Mouse (Mus musculus): ENCODE results near the gene Lrrn2.

The Lrrn2 gene

DNA sequence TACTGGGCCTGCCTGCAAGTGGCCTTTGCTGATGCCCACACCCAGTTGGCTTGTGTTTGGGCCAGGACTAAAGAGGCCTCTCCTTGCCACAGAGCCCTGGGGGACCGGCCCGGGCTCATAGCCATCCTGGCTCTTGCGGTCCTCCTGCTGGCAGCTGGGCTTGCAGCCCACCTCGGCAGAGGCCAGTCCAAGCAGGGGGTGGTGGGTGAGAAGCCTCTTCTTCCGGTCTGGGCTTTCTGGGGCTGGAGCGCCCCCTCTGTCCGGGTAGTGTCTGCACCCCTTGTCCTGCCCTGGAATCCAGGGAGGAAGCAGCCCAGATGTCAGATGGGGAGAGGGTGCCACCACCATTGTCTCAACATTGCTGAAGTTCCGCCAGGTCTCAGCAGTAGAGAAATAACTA is 58.9 kb downstream of the Lrrn2 start:
- no peak for TF ChIP-seq GATA4 (IDR thresholded peaks at IDR 0.05; ENCODE audit: insufficient replicate concordance, low read length)

DNA sequence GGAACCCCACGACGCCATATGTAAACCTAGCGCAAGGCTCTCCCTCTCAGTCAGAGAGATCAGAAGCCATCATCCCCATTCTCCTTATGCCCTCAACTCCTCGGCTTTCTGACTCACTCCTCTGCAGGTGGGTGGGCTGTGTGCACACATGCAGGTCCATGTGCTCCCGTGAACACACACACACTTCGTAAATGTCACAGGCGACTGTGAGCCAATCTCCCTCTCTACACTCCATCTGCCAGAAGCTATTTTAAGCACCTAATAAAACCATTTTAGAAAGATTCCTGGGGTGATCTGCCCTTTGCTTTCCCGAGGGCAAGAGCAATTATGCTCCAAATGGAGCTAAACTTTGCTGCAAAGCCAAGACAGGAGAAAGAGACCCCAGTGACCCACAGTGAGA is 65.8 kb downstream of the Lrrn2 start:
- no peak for TF ChIP-seq GATA4 (IDR thresholded peaks at IDR 0.05; ENCODE audit: insufficient replicate concordance, low read length)

DNA sequence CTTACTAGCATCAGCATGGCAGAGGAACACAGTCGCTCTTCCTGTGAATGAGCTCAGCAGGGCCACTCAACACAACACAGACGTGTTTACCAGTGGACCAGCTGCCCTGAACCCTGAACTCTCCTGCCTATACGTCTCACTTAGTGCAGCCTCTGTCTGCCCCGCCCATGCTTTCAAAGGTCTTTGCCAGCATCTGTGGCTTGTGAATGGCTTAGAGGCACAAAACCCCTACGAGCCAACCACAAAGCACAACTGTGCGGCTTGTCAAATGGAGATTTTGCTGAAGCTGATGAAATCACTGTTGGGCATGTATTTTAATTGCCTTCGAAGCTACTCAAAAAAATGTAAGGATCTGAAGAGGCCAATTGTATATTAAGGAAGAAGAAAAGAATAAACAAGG is 67.7 kb downstream of the Lrrn2 start:
- no peak for TF ChIP-seq GATA4 (IDR thresholded peaks at IDR 0.05; ENCODE audit: insufficient replicate concordance, low read length)

DNA sequence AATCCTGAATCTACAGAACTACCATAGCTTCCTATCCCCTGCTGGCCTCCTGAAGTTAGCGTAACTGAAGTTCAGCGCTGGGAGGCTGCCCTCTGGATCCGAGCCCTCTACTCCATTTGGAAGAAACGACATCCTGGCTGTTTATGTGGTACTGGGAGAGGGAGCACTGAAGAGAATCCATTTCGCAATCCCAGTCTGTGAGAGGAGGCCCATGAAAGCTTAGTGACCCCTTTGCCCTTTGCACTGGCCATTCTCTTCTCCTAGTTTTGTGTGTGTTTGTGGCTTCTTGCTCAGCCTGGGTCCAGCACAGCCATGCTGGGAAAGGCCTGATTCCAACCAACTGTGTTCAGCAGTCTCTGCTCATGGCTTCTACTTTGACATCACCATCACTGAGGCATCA is 76.7 kb downstream of the Lrrn2 start:
- TF ChIP-seq GATA4 (IDR thresholded peaks at IDR 0.05; ENCODE audit: insufficient replicate concordance, low read length) = no peak

DNA sequence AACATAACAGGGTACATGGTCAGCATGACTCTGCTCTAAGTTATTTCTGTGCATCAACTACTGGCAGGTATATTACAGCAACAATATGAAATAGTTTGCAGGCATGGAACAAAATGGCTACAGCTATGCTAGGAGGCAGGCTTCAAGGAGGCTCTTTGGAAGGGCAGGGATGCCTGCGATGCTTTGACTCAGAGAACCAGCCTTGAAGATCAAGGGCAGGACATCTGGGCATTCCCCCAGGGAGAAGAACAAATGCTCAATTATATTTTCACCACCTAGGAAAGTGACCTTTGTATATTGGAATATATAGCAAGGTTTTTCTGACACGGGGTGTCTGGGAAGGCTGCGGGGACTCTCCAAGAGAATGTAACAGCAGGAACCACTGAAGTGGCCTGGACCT is 81.7 kb downstream of the Lrrn2 start:
- no peak for TF ChIP-seq GATA4 (IDR thresholded peaks at IDR 0.05; ENCODE audit: insufficient replicate concordance, low read length)

DNA sequence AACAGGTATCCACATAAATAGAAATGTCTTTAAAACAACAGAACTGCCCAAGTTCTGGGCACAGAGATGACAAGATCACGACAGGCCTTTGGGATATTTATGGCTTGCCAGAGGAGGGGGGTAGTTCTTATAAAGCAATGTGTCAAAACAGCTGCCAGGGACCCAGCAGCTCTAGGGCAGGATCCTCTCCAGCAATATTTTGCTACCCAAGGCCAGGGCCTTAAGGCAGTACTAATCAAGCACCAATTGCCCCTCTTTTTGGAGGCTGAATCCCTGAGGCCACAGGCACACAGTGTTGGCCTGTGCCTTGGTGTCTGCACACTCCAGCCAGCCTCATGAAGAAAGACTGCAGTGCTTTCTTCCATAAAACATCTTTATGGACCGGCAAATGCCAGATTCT is 84.0 kb downstream of the Lrrn2 start:
- no peak for TF ChIP-seq GATA4 (IDR thresholded peaks at IDR 0.05; ENCODE audit: insufficient replicate concordance, low read length)

DNA sequence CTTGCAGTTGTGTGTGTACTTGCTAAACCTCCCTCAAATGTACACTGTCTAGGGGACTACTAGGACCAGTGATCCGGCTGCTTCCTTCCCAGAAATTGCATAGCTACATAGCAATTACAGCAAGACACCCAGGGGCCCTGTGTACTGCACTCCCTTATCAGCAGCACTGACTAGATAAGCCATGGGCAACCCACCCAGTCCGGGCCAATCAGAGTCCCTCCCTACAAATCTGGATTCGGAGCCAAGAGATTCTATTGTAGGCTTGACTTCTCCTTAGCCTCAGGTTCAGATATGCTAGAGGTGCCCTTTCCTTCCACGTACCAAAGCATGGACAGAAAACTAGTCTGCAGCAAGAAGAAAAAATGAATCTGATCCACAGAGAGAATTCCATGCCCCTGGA is 84.6 kb downstream of the Lrrn2 start:
- no peak for TF ChIP-seq GATA4 (IDR thresholded peaks at IDR 0.05; ENCODE audit: insufficient replicate concordance, low read length)

DNA sequence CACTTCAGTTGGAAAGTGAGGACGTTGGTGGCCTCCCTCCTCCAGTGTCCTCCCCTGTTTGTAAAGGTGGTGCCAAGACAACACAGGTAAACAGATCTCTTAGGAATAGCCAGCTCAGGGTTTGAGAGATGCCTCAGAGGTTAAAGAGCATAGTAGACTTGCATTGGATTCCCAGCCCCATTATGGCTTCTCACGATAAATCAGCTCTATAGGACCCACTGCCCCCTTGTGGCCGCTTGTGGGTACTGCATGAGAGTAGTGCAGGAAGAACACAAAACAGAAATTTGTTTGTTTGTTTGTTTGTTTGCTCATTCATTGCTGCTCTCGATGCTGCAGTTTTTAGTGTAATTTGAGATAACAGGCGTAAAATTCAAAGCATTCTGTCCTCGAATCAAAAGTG is 88.6 kb downstream of the Lrrn2 start:
- no peak for TF ChIP-seq GATA4 (IDR thresholded peaks at IDR 0.05; ENCODE audit: insufficient replicate concordance, low read length)

DNA sequence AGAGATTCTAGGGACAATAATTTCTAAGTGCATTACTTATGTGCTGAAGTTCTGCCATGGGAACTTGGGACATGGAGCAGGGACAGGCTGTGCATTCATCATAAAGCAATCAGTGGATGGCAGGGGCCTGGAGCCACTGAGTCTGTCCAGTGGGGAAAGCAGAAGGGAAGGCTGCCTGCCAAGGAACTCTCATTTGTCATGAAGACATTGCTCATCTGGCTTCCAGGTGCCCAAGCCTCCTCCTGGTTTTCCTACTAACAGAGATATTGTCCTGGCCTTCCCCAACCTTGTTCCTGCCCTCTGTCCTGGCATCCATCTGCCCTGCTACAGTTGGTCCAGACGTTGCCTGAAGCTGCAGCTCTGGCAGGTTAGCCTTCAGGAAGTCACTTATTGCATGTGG is 97.3 kb downstream of the Lrrn2 start:
- no peak for TF ChIP-seq GATA4 (IDR thresholded peaks at IDR 0.05; ENCODE audit: insufficient replicate concordance, low read length)

DNA sequence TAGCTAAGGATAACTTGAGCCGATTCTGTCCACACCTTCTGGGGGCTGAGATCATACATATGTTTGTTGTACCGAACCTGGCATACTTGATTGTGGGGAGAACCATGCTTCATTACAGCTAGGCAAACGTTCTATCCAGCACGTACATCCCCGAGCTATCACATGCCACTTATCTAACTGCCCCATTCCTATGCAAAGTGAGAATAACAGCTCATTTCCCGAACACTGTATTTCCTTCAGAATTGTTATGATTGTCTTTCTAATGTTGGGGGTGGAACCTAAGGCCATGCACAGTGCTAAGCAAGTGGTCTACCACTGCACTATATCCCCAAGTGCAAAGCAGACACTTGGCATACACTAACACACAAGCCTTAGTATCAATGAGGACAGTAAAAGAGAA is 101.2 kb downstream of the Lrrn2 start:
- no peak for TF ChIP-seq GATA4 (IDR thresholded peaks at IDR 0.05; ENCODE audit: insufficient replicate concordance, low read length)

DNA sequence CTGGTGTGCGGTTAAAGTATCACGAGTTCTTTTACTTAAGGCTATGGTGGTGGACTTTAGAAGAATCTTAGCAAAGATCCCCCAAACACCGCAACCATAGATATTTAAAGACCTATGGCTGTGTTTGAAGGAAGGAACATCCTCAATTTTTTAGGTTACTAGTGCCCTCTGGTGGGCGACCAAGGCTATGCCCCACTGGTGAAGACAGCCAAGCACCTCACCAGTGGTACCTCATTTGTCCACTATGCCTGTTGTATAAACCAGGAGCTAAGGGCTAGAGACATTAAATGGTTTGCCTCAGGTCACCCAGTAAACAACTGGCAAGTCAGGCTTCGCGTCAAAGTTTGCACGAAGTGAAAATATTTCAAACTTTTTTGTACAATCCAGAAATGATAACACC is 102.7 kb downstream of the Lrrn2 start:
- no peak for TF ChIP-seq GATA4 (IDR thresholded peaks at IDR 0.05; ENCODE audit: insufficient replicate concordance, low read length)
